Comparison of ENCODE assay signal across 8 mouse cellular contexts in the genomic region with DNA sequence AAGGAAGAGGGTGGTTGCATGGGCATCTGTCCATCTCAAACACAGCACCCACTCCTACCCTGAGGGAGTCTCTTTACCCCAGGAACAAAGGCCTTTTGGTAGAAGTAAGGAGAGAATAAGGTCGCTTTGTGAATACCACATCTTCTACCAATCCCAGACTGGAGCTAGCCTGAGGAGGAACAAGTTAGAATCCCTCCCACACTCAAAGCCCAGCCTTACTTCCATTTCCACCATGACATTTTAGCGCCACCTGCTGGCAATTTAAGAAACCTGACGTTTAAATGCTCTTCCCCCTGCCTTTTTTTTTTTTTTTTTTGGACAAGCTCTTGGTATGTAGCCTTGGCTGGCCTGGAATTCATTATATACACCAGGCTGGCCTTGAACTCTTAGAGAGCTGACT. TPM values are rescaled to one million over a fixed set of nuclear protein-coding genes. Genes with fewer than 3 reads are reported as not detected.
DNase-seq lines count a peak whose midpoint lies in the region; ATAC-seq and TF ChIP-seq lines count a peak whose summit lies in the region.

No protein-coding gene starts in this region.

- no peak for TF ChIP-seq POLR2A in kidney, adult 2 months (IDR thresholded peaks at IDR 0.05; ENCODE audit: low read depth, low read length)
- TF ChIP-seq POLR2A in limb, embryonic 14.5 days (IDR thresholded peaks at IDR 0.05; ENCODE audit: borderline replicate concordance, extremely low read depth, insufficient read depth, insufficient read length): no peak

- WGBS in kidney, adult 2 months: 1% methylated on average over 3 of the region's 3 CpGs
- 0% methylated on average over 3 of the region's 3 CpGs for WGBS in limb, embryonic 14.5 days
- WGBS in midbrain, postnatal 0 days: 2% methylated on average over 3 of the region's 3 CpGs

- no peak overlapping the region for H3K27ac ChIP-seq in kidney, adult 2 months (ENCODE audit: insufficient read depth, low read depth, low read length)
- H3K27ac ChIP-seq in limb, embryonic 14.5 days (replicated peaks; ENCODE audit: low read depth, low read length): no peak overlapping the region
- H3K27ac ChIP-seq in midbrain, postnatal 0 days (ENCODE audit: low read depth, low read length): no peak overlapping the region

- peak; percentile 56 for TF ChIP-seq CTCF in kidney, adult 2 months (conservative IDR thresholded peaks at IDR 0.05; ENCODE audit: insufficient read depth, insufficient read length, low read depth, low read length)
- peak; percentile 90 for TF ChIP-seq CTCF in midbrain, postnatal 0 days (IDR thresholded peaks at IDR 0.05)

- no peaks in the 10 kb centered on the region for H3K9me3 ChIP-seq in limb, embryonic 14.5 days (ENCODE audit: control insufficient read depth, low read length)
- H3K9me3 ChIP-seq in midbrain, postnatal 0 days (ENCODE audit: low read length): no peaks in the 10 kb centered on the region

- no peak overlapping the region for H3K4me3 ChIP-seq in kidney, adult 2 months (ENCODE audit: insufficient read depth, low read depth, low read length)
- H3K4me3 ChIP-seq in limb, embryonic 14.5 days (replicated peaks; ENCODE audit: low read length): no peak overlapping the region
- no peak overlapping the region for H3K4me3 ChIP-seq in midbrain, postnatal 0 days (ENCODE audit: low read depth, low read length)

- ATAC-seq in limb, embryonic 14.5 days (ENCODE audit: low FRiP score, low read depth): peak; percentile 72; the same call in 1 of the 2 replicates
- ATAC-seq in midbrain, postnatal 0 days (ENCODE audit: low FRiP score): peak; percentile 74; the same call in 1 of the 2 replicates

- peak; percentile 97 for DNase-seq in 3T3-L1 (ENCODE audit: low read depth, low spot score)
- peak; percentile 65 for DNase-seq in T-cell, adult 2 months (ENCODE audit: low spot score)
- peak; percentile 93 for DNase-seq in embryo, embryonic 10 days (ENCODE audit: low spot score)
- DNase-seq in gastrocnemius, postnatal 25 days: peak; percentile 52
- DNase-seq in kidney, adult 2 months: peak; percentile 77
- DNase-seq in limb, embryonic 14.5 days (ENCODE audit: low spot score): peak; percentile 90
- DNase-seq in midbrain, postnatal 0 days (ENCODE audit: low spot score): peak; percentile 92
- peak; percentile 88 for DNase-seq in splenic B cell, adult 2 months (ENCODE audit: low read depth, low spot score)

- H3K36me3 ChIP-seq in kidney, adult 2 months (ENCODE audit: control insufficient read depth, insufficient read depth, low read length): no peaks in the 10 kb centered on the region
- no peaks in the 10 kb centered on the region for H3K36me3 ChIP-seq in limb, embryonic 14.5 days (ENCODE audit: control insufficient read depth, insufficient read depth, low read length)
- H3K36me3 ChIP-seq in midbrain, postnatal 0 days (ENCODE audit: insufficient read depth, low read length): no peaks in the 10 kb centered on the region
- H3K36me3 ChIP-seq in splenic B cell, adult 2 months (ENCODE audit: control insufficient read depth, insufficient read depth, low read length, poor library complexity, severe bottlenecking): no peaks in the 10 kb centered on the region

- H3K4me2 ChIP-seq in limb, embryonic 14.5 days (replicated peaks; ENCODE audit: low read depth, low read length, severe bottlenecking): no peak overlapping the region
- H3K4me2 ChIP-seq in midbrain, postnatal 0 days (ENCODE audit: low read depth, low read length, poor library complexity, severe bottlenecking): no peak overlapping the region

- no peak overlapping the region for H3K9ac ChIP-seq in limb, embryonic 14.5 days (ENCODE audit: low read depth, low read length, severe bottlenecking)
- no peak overlapping the region for H3K9ac ChIP-seq in midbrain, postnatal 0 days (replicated peaks; ENCODE audit: low read length, poor library complexity, severe bottlenecking)

- H3K27me3 ChIP-seq in kidney, adult 2 months (replicated peaks; ENCODE audit: control insufficient read depth, insufficient read depth, low read length): no peaks in the 10 kb centered on the region
- no peaks in the 10 kb centered on the region for H3K27me3 ChIP-seq in limb, embryonic 14.5 days (ENCODE audit: control insufficient read depth, insufficient read depth, low read length)
- no peaks in the 10 kb centered on the region for H3K27me3 ChIP-seq in midbrain, postnatal 0 days (ENCODE audit: insufficient read depth, low read length)
- H3K27me3 ChIP-seq in splenic B cell, adult 2 months (ENCODE audit: control insufficient read depth, insufficient read depth, low read length, poor library complexity, severe bottlenecking): no peaks in the 10 kb centered on the region

- H3K4me1 ChIP-seq in kidney, adult 2 months (ENCODE audit: control insufficient read depth, insufficient read depth, low read length): no peaks in the 10 kb centered on the region
- H3K4me1 ChIP-seq in limb, embryonic 14.5 days (ENCODE audit: control insufficient read depth, insufficient read depth, low read length): no peaks in the 10 kb centered on the region; the same call in 1 of the 2 replicates
- H3K4me1 ChIP-seq in midbrain, postnatal 0 days (ENCODE audit: insufficient read depth, low read length): no peaks in the 10 kb centered on the region

RNA-seq across cellular contexts. Expression of a gene that starts 19.4 kb away (rescaled TPM):
- total RNA-seq in gastrocnemius, postnatal 25 days (2021): not detected
- 0.53 and 0.62 TPM in 2 replicates for polyA plus RNA-seq in kidney, adult 2 months (2012; rRNA removed)
- polyA plus RNA-seq in limb, embryonic 14.5 days (2012; rRNA removed): 0.62 and 1.1 TPM in 2 replicates
- 0.36 and 0.56 TPM in 2 replicates for polyA plus RNA-seq in limb, embryonic 14.5 days (2014; fragmentation: Nextera tagmentation; extraction: Ambion mirVana)
- 1.3 and 1.9 TPM in 2 replicates for total RNA-seq in midbrain, postnatal 0 days (2014; rRNA removed)
- 1.0 and 1.1 TPM in 2 replicates for polyA plus RNA-seq in midbrain, postnatal 0 days (2015; fragmentation: Nextera tagmentation; extraction: Ambion mirVana)

RNA-seq across cellular contexts. Expression of a gene that starts 40.2 kb away (rescaled TPM):
- total RNA-seq in gastrocnemius, postnatal 25 days (2021): 10 to 100 TPM; 26.7 to 34.6 TPM
- 560 and 573 TPM in 2 replicates for polyA plus RNA-seq in kidney, adult 2 months (2012; rRNA removed)
- 111 and 123 TPM in 2 replicates for polyA plus RNA-seq in limb, embryonic 14.5 days (2012; rRNA removed)
- polyA plus RNA-seq in limb, embryonic 14.5 days (2014; fragmentation: Nextera tagmentation; extraction: Ambion mirVana): 101 and 109 TPM in 2 replicates
- total RNA-seq in midbrain, postnatal 0 days (2014; rRNA removed): 111 and 133 TPM in 2 replicates
- 212 and 223 TPM in 2 replicates for polyA plus RNA-seq in midbrain, postnatal 0 days (2015; fragmentation: Nextera tagmentation; extraction: Ambion mirVana)

RNA-seq across cellular contexts. Expression of a gene that starts 52.6 kb away (rescaled TPM):
- 10 to 100 TPM; 16.9 to 18.2 TPM for total RNA-seq in gastrocnemius, postnatal 25 days (2021)
- 28.2 and 29.3 TPM in 2 replicates for polyA plus RNA-seq in kidney, adult 2 months (2012; rRNA removed)
- 66.4 and 66.6 TPM in 2 replicates for polyA plus RNA-seq in limb, embryonic 14.5 days (2012; rRNA removed)
- polyA plus RNA-seq in limb, embryonic 14.5 days (2014; fragmentation: Nextera tagmentation; extraction: Ambion mirVana): 85.5 and 87.2 TPM in 2 replicates
- 50.9 and 65.7 TPM in 2 replicates for total RNA-seq in midbrain, postnatal 0 days (2014; rRNA removed)
- 85.9 and 88.2 TPM in 2 replicates for polyA plus RNA-seq in midbrain, postnatal 0 days (2015; fragmentation: Nextera tagmentation; extraction: Ambion mirVana)

RNA-seq across cellular contexts. Expression of a gene that starts 57.5 kb away (rescaled TPM):
- not detected for total RNA-seq in gastrocnemius, postnatal 25 days (2021)
- polyA plus RNA-seq in kidney, adult 2 months (2012; rRNA removed): 0.39 TPM in 1 of 2 replicates, not detected in the other
- 1.6 and 3.2 TPM in 2 replicates for polyA plus RNA-seq in limb, embryonic 14.5 days (2012; rRNA removed)
- polyA plus RNA-seq in limb, embryonic 14.5 days (2014; fragmentation: Nextera tagmentation; extraction: Ambion mirVana): 1.6 and 2.1 TPM in 2 replicates
- not detected in 2 replicates for total RNA-seq in midbrain, postnatal 0 days (2014; rRNA removed)
- polyA plus RNA-seq in midbrain, postnatal 0 days (2015; fragmentation: Nextera tagmentation; extraction: Ambion mirVana): 0.64 TPM in 1 of 2 replicates, not detected in the other

RNA-seq across cellular contexts. Expression of a gene that starts 58.2 kb away (rescaled TPM):
- 10 to 100 TPM; 20.9 to 21.6 TPM for total RNA-seq in gastrocnemius, postnatal 25 days (2021)
- polyA plus RNA-seq in kidney, adult 2 months (2012; rRNA removed): 51.4 and 59.4 TPM in 2 replicates
- 188 and 197 TPM in 2 replicates for polyA plus RNA-seq in limb, embryonic 14.5 days (2012; rRNA removed)
- polyA plus RNA-seq in limb, embryonic 14.5 days (2014; fragmentation: Nextera tagmentation; extraction: Ambion mirVana): 161 and 174 TPM in 2 replicates
- 112 and 147 TPM in 2 replicates for total RNA-seq in midbrain, postnatal 0 days (2014; rRNA removed)
- polyA plus RNA-seq in midbrain, postnatal 0 days (2015; fragmentation: Nextera tagmentation; extraction: Ambion mirVana): 104 and 106 TPM in 2 replicates
